9 mouse cellular contexts compared by ENCODE assay signal in genomic region chr17:56463500-56463899, GRCm38 (mm10). TPM values are rescaled to one million over a fixed set of nuclear protein-coding genes. Genes with fewer than 3 reads are reported as not detected.
A peak's percentile ranks its signal among the peaks of the same experiment; 100 is the strongest.
DNase-seq lines count a peak whose midpoint lies in the region; ATAC-seq and TF ChIP-seq lines count a peak whose summit lies in the region.
"Had no signal": no experiment of that assay in that cellular context is flagged by ENCODE, and none has a peak within 500 bp of the region (broad histone marks: within the 10 kb centered on the region; RNA-seq: fewer than 3 reads in every experiment).

No protein-coding gene starts in this region.

- peak overlapping the region; percentile 6; the same call in 1 of the 2 replicates for H3K27ac ChIP-seq in liver, embryonic 11.5 days (ENCODE audit: low read depth, low read length)
- H3K27ac ChIP-seq in forebrain, embryonic 16.5 days (ENCODE audit: low read length): peak overlapping the region; percentile 82
- peak overlapping the region; percentile 93 for H3K27ac ChIP-seq in stomach, embryonic 14.5 days (ENCODE audit: low read length)

- no peak for TF ChIP-seq CTCF in lung, adult 2 months (IDR thresholded peaks at IDR 0.05; ENCODE audit: insufficient read depth, low read length)

- H3K4me1 ChIP-seq in liver, embryonic 11.5 days (replicated peaks; ENCODE audit: control insufficient read depth, insufficient read depth, low read length): peaks cover 17% of the 10 kb centered on the region
- H3K4me1 ChIP-seq in forebrain, embryonic 16.5 days (replicated peaks; ENCODE audit: control insufficient read depth, insufficient read depth, low read length): peaks cover 90% of the 10 kb centered on the region
- H3K4me1 ChIP-seq in lung, adult 2 months (ENCODE audit: control insufficient read depth, insufficient read depth, low read length): peaks cover 5% of the 10 kb centered on the region
- H3K4me1 ChIP-seq in stomach, embryonic 14.5 days (ENCODE audit: control insufficient read depth, insufficient read depth, low read length): peaks cover 47% of the 10 kb centered on the region

- H3K4me2 ChIP-seq in liver, embryonic 11.5 days: peak overlapping the region; percentile 79
- no peak overlapping the region for H3K4me2 ChIP-seq in forebrain, embryonic 16.5 days (ENCODE audit: low read length)
- peak overlapping the region; percentile 83 for H3K4me2 ChIP-seq in stomach, embryonic 14.5 days (replicated peaks; ENCODE audit: low read depth, low read length)

- no peak for TF ChIP-seq POLR2A in lung, adult 2 months (IDR thresholded peaks at IDR 0.05; ENCODE audit: borderline replicate concordance, extremely low read depth, low read depth, low read length)

- H3K27me3 ChIP-seq in liver, embryonic 11.5 days (replicated peaks; ENCODE audit: control insufficient read depth, insufficient read depth, low read length): peaks cover 2% of the 10 kb centered on the region; the same call in 1 of the 2 replicates
- no peaks in the 10 kb centered on the region for H3K27me3 ChIP-seq in forebrain, embryonic 16.5 days (replicated peaks; ENCODE audit: control insufficient read depth, insufficient read depth, low read length)
- no peaks in the 10 kb centered on the region for H3K27me3 ChIP-seq in stomach, embryonic 14.5 days (ENCODE audit: control insufficient read depth, insufficient read depth, low read length)

- H3K4me3 ChIP-seq in liver, embryonic 11.5 days (ENCODE audit: low read depth, low read length): no peak overlapping the region
- no peak overlapping the region for H3K4me3 ChIP-seq in forebrain, embryonic 16.5 days (replicated peaks; ENCODE audit: low read length)
- H3K4me3 ChIP-seq in lung, adult 2 months (replicated peaks; ENCODE audit: extremely low read depth, low read depth, low read length): no peak overlapping the region
- peak overlapping the region; percentile 58; the same call in 1 of the 2 replicates for H3K4me3 ChIP-seq in stomach, embryonic 14.5 days (ENCODE audit: low read depth, low read length)

- 47% methylated on average over 1 of the region's 1 CpGs for WGBS in liver, embryonic 11.5 days
- 30% methylated on average over 1 of the region's 1 CpGs for WGBS in forebrain, embryonic 16.5 days
- 52% methylated on average over 1 of the region's 1 CpGs for WGBS in lung, adult 2 months
- 20% methylated on average over 1 of the region's 1 CpGs for WGBS in stomach, embryonic 14.5 days

- no peaks in the 10 kb centered on the region for H3K9me3 ChIP-seq in liver, embryonic 11.5 days (ENCODE audit: control insufficient read depth, low read length)
- no peaks in the 10 kb centered on the region for H3K9me3 ChIP-seq in forebrain, embryonic 16.5 days (ENCODE audit: control insufficient read depth, low read length)
- no peaks in the 10 kb centered on the region for H3K9me3 ChIP-seq in stomach, embryonic 14.5 days (ENCODE audit: control insufficient read depth, low read depth, low read length)

- no peak for DNase-seq in liver, embryonic 11.5 days (ENCODE audit: low spot score)
- no peak for DNase-seq in liver
- DNase-seq in lung, adult 2 months: peak; percentile 28
- DNase-seq in thymus, postnatal 36 days: no peak
- no peak for DNase-seq in layer of hippocampus, adult 11-12 months (ENCODE audit: low spot score)
- DNase-seq: gastrocnemius, postnatal 10 days had no signal

- no peak overlapping the region for H3K9ac ChIP-seq in liver, embryonic 11.5 days (ENCODE audit: low read depth, low read length)
- no peak overlapping the region; the same call in 1 of the 2 replicates for H3K9ac ChIP-seq in forebrain, embryonic 16.5 days (replicated peaks; ENCODE audit: low read depth, low read length)
- H3K9ac ChIP-seq in stomach, embryonic 14.5 days (replicated peaks; ENCODE audit: low read depth, low read length): peak overlapping the region; percentile 28; the same call in 1 of the 2 replicates

- ATAC-seq in liver, embryonic 11.5 days (replicated peaks; ENCODE audit: low FRiP score): no peak
- ATAC-seq in forebrain, embryonic 16.5 days: no peak
- ATAC-seq in stomach, embryonic 14.5 days (ENCODE audit: insufficient number of reproducible peaks, insufficient read depth, low FRiP score, low read depth): no peak

- H3K36me3 ChIP-seq in liver, embryonic 11.5 days (ENCODE audit: control insufficient read depth, insufficient read depth, low read length): no peaks in the 10 kb centered on the region
- no peaks in the 10 kb centered on the region; the same call in 1 of the 2 replicates for H3K36me3 ChIP-seq in forebrain, embryonic 16.5 days (ENCODE audit: control insufficient read depth, insufficient read depth)
- no peaks in the 10 kb centered on the region; the same call in 1 of the 2 replicates for H3K36me3 ChIP-seq in stomach, embryonic 14.5 days (ENCODE audit: control insufficient read depth, insufficient read depth, low read length)

RNA-seq across cellular contexts. Expression of gene Ptprs, which starts 12.8 kb away (rescaled TPM):
- 33.4 and 39.8 TPM in 2 replicates for polyA plus RNA-seq in liver, embryonic 11.5 days (2014; fragmentation: Nextera tagmentation; extraction: Ambion mirVana)
- polyA plus RNA-seq in forebrain, embryonic 16.5 days (2015; fragmentation: Nextera tagmentation; extraction: Ambion mirVana): 359 and 391 TPM in 2 replicates
- 128 and 171 TPM in 2 replicates for polyA plus RNA-seq in lung, adult 2 months (2012; rRNA removed)
- polyA plus RNA-seq in stomach, embryonic 14.5 days (2014; fragmentation: Nextera tagmentation; extraction: Ambion mirVana): 111 and 115 TPM in 2 replicates

RNA-seq across cellular contexts. Expression of gene Znrf4, which starts 48.7 kb away (rescaled TPM):
- polyA plus RNA-seq in liver, embryonic 11.5 days (2014; fragmentation: Nextera tagmentation; extraction: Ambion mirVana): not detected in 2 replicates
- polyA plus RNA-seq in forebrain, embryonic 16.5 days (2015; fragmentation: Nextera tagmentation; extraction: Ambion mirVana): 0.21 TPM in 1 of 2 replicates, not detected in the other
- polyA plus RNA-seq in lung, adult 2 months (2012; rRNA removed): 0.17 and 0.22 TPM in 2 replicates
- polyA plus RNA-seq in stomach, embryonic 14.5 days (2014; fragmentation: Nextera tagmentation; extraction: Ambion mirVana): not detected in 2 replicates
- polyA plus RNA-seq: liver, embryonic 16.5 days had no signal

Comparison
In these comparisons a context has a peak if more than half of its experiments do, and no peak if none do; other contexts are left out.
1. H3K27ac ChIP-seq: peak in every context shown above with its lines; median percentile 93 in stomach, embryonic 14.5 days; 82 in forebrain, embryonic 16.5 days; 6 in liver, embryonic 11.5 days.